Mouse (Mus musculus) lung, postnatal 36 days (tissue): ENCODE measurements at regions not wholly inside any gene's neighbourhood (a gene's known extent, or its start where the extent isn't known, plus 50 kb on each side); places are given as distances from the start of the nearest gene placed in this dataset.
A peak's percentile ranks its signal among the peaks of the same experiment; 100 is the strongest.
"Not testable (repeated sequence)": the region's sequence is repeated elsewhere in the genome, so short reads cannot be mapped to it uniquely, and the experiment has no call there.

ENCODE experiments used
- DNase-seq: peaks from one replicate; pipeline ENCODE4 v3.0.0; 2022; ENCODE audit warnings: mixed read lengths

DNA sequence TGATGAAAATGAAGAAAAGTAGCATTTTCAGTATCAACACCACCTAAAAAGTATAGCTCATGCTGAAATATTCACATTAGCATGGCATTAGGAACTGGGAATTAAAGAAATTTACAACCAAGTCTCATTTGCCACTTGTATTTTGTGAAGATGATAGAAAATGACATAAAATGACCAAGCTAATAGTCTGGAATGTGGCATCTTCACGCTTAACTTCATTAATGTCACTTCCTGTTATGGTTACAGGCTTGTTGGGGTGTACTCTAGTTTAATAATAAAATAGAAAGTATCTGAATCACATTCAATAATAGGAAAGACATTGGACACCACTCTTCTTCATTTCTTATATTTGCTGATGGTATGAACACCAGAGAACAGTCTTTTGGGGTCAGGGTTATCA is 167.1 kb downstream of the Pcdh17 start:
- DNase-seq, result no peak

DNA sequence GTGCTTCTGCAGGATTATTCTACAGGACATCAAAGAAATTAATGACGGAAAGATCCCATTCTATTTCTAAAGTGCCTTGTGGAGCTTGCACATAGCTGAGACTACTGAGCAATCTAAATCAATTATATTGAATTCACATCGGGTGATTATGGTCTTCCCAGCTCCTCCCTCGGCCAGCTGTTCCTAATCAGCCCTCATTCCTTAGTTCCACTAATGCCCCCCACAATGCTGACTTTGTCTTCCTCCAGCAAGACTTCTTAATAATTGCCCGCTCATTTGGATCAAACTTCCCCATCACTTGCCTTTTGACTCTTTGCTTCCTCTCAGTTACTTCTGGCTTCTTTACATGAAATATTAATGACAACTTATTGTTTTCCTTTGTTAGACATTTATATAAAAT is 169.2 kb downstream of the Pcdh17 start:
- DNase-seq, result no peak

DNA sequence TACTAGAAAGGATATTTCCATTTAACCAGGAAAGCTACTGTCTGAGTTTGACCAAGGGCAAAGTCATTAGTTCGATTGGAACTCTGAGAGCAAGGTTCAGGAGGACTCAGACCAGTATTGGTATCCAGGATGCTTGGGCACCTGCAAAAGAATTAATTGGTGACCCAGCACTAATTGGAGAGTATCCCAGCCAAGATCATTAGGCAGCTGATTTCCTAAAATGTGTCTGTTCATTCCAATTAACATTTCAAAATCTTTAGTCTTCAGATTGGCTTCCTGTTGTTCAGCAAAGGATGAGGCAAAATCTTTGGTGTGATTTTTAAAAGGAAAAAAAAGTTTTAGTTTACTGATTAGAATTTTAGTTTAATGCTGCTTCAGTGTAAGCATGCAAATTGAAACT is 201.7 kb downstream of the Pcdh17 start:
- DNase-seq, result no peak

DNA sequence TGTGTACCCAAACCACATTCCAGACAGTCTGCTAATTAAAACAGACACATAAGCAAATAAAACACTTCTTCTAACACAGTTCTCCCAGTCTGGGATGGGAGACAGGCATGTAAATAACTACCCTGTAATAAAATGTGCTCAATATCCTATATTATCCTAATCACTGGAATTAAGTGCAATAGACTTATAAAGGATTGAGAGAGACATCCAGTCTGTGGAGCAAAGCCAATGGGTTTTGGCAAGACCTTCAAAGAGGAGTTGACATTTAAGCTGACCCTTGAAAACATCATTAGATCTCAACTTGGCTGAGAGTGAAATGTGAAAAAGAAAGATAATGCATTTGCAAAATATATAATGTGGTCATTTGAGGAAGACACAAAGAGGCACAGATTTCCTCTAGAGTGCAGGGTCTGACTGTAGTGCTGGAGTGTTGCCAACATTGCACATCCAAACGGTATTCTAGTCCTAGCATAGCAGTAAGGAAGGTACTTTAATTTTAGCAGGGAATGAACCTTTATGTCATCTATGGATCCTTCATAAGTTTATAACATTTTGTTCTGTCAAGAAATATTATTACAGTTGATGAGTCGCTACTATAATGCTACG is 202.7 kb downstream of the Pcdh17 start:
- DNase-seq, result no peak

DNA sequence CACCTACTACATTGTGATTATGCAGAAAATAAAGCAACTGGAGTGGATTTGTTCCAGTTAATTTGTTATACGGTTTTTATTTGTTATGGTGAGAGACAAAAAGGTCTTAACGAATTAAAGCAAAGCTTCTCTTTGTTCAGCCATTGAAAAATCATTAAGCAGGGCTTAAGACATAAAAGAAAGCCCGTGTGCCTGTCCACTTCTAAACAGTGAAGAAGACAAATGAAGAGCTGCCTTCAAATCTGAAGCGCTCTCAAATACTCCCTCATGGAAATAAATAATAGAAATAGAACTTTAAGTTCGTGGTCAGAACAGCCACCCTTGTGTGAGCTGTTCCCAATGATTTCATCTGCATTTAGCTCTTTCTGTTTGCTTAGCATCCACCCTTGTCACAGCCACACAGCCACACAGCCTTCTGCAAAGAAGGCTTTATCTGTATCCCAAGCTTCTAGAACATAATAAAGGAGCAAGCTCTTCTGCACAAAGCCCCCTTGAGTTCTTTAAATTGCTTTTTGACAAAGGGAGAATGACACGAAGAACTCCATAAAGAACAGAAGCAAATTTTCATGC is 215.9 kb downstream of the Pcdh17 start:
- DNase-seq, result no peak

DNA sequence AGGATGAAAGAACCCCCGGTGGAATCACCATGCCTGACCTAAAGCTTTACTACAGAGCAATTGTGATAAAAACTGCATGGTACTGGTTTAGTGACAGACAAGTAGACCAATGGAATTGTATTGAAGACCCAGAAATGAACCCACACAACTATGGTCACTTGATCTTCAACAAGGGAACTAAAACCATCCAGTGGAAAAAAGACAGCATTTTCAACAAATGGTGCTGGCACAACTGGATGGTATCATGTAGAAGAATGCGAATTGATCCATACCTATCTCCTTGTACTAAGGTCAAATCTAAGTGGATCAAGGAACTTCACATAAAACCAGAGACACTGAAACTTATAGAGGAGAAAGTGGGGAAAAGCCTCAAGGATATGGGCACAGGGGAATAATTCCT is 224.3 kb downstream of the Pcdh17 start:
- DNase-seq, result not testable (repeated sequence)

DNA sequence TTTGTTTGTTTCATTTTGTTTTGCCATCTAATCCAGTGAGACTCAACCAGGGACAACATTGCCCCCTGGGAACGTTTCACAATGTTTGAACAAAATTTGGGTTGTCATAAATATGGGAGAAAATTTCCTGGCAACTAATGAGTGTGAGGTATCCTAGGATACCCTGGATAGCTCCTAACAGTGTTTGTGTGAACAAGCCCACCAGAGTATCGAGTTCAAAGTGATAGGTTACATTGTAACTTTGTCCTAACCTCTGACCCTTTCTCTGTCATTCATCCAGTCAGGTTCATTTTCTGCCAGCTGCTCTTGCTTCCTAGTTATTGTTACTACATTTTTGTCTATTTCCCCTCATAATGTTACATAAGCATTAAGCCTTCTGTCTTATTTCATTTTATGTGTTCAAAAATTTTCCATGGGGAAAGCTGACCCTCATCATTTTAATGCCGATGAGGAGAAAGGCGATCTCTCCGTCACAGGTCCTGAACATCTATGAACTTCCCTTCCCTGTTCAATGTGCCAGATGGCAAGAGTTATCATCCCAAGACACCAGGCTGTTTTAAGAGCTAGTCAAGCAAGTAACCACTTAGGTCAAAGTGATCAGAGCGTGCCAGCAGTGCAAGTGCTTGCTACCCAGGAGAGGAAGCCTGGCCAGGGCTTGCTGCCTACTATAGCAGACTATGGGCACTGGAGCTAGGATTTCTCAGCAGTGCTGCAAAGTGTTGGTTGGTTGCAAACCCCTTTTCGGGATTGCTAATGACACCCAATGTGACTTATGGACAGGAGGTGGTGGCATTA is 228.5 kb downstream of the Pcdh17 start:
- DNase-seq, result no peak

DNA sequence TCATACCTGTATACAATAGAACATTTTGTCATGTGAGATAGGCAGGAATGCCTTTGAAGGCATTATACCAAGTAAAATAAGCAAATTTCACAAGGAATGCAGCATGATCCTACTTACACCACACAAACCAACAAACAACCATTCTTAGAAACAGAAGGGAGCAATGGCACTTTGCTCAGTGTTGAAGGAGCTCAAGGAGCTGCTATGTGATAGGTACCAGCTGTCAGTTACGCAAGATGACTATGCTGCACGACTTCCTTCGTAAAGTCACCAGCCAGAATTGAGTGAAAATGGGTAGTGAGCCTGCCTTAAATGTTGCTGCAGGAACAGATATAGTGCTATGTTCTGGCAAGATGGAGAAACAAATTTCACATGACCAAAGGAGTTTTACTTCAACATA is 243.5 kb downstream of the Pcdh17 start:
- DNase-seq, result peak; percentile 67

DNA sequence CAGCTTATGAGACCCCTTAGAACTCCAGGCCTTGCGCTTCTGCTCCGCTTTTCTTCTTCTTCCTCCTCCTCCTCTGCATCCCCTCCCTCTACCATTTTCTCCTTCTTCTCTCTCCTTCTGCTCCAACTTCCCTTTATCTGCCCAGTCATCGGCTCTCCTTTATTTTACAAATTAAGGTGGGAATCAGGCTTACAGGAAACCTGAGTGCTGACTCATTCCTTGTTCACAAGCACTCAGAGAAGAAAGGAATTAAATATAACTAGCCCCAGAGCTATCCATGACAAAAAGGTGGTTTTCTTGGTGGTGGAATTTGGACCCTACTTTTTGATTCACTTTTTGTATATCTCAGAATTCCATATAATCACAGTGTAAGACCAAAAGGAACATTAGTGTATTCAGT is 247.4 kb downstream of the Pcdh17 start:
- no peak for DNase-seq
